Mouse (Mus musculus): ENCODE results near the gene Npas3. TPM values are rescaled to one million over a fixed set of nuclear protein-coding genes. Genes with fewer than 3 reads are reported as not detected.

Gene Npas3
- polyA plus RNA-seq, 1 experiment: 0.04 TPM

- WGBS: 93% methylated on average over 5 of the region's 5 CpGs
- no peak for DNase-seq
- Histone ChIP-seq H3K27me3 (ENCODE audit: control insufficient read depth, insufficient read depth, low read length) (no peaks in the 10 kb centered on the region), H3K4me3 (ENCODE audit: control insufficient read depth, insufficient read depth, low read length) (no peak overlapping the region), H3K36me3 (ENCODE audit: control insufficient read depth, insufficient read depth, low read length) (no peaks in the 10 kb centered on the region), H3K27ac (ENCODE audit: control insufficient read depth, insufficient read depth, low read length) (no peak overlapping the region), H3K4me1 (replicated peaks; ENCODE audit: control insufficient read depth, insufficient read depth, low read length) (no peaks in the 10 kb centered on the region)
- TF ChIP-seq CTCF (IDR thresholded peaks at IDR 0.05; ENCODE audit: borderline replicate concordance, control insufficient read depth, extremely low read depth, insufficient read depth, low read length, poor library complexity): no peak
- no peak for TF ChIP-seq POLR2A (IDR thresholded peaks at IDR 0.05; ENCODE audit: control insufficient read depth, extremely low read depth, insufficient read depth, low read length, poor library complexity)
Observed at GRCm38 (mm10) chr12:53876693-53877092, 628.2 kb downstream of the Npas3 start.

- WGBS: 96% methylated on average over 4 of the region's 4 CpGs
- no peak overlapping the region for H3K27ac ChIP-seq (ENCODE audit: control insufficient read depth, insufficient read depth, low read length)
- no peaks in the 10 kb centered on the region for H3K27me3 ChIP-seq (ENCODE audit: control insufficient read depth, insufficient read depth, low read length)
- no peak for DNase-seq
- H3K36me3 ChIP-seq (ENCODE audit: control insufficient read depth, insufficient read depth, low read length): no peaks in the 10 kb centered on the region
- H3K4me3 ChIP-seq (ENCODE audit: control insufficient read depth, insufficient read depth, low read length): no peak overlapping the region
- TF ChIP-seq CTCF (IDR thresholded peaks at IDR 0.05; ENCODE audit: borderline replicate concordance, control insufficient read depth, extremely low read depth, insufficient read depth, low read length, poor library complexity): no peak
- TF ChIP-seq POLR2A (IDR thresholded peaks at IDR 0.05; ENCODE audit: control insufficient read depth, extremely low read depth, insufficient read depth, low read length, poor library complexity): no peak
- no peaks in the 10 kb centered on the region for H3K4me1 ChIP-seq (replicated peaks; ENCODE audit: control insufficient read depth, insufficient read depth, low read length)
Observed at GRCm38 (mm10) chr12:53881684-53882083, 633.2 kb downstream of the Npas3 start.

DNA sequence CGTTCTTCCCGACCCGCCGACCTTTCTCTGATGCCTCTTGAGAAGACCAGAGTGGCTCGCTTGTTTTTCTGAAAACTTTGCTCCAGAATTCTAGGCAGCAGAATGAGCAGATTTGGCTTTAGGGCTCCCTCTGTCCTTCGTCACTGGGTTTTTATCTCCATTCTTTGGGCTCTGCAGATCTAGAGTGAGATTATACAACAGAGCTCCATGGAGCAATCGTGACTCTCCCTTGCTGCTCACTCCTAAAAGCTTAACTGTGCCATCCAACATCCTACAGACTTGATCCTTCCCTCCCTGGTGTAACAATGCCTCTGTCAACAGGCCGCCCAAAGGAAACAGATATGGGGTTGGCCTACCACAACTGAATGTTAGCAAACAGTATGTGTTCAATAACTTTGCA is 634.4 kb downstream of the Npas3 start:
- Histone ChIP-seq H3K4me1 (replicated peaks; ENCODE audit: control insufficient read depth, insufficient read depth, low read length) (no peaks in the 10 kb centered on the region), H3K27ac (ENCODE audit: control insufficient read depth, insufficient read depth, low read length) (no peak overlapping the region), H3K36me3 (ENCODE audit: control insufficient read depth, insufficient read depth, low read length) (no peaks in the 10 kb centered on the region), H3K4me3 (ENCODE audit: control insufficient read depth, insufficient read depth, low read length) (no peak overlapping the region), H3K27me3 (ENCODE audit: control insufficient read depth, insufficient read depth, low read length) (no peaks in the 10 kb centered on the region)
- no peak for TF ChIP-seq CTCF (IDR thresholded peaks at IDR 0.05; ENCODE audit: borderline replicate concordance, control insufficient read depth, extremely low read depth, insufficient read depth, low read length, poor library complexity)
- no peak for TF ChIP-seq POLR2A (IDR thresholded peaks at IDR 0.05; ENCODE audit: control insufficient read depth, extremely low read depth, insufficient read depth, low read length, poor library complexity)
- 90% methylated on average over 8 of the region's 8 CpGs for WGBS
- DNase-seq: no peak

- H3K36me3 ChIP-seq (ENCODE audit: control insufficient read depth, insufficient read depth, low read length): no peaks in the 10 kb centered on the region
- no peaks in the 10 kb centered on the region for H3K4me1 ChIP-seq (replicated peaks; ENCODE audit: control insufficient read depth, insufficient read depth, low read length)
- 78% methylated on average over 4 of the region's 4 CpGs for WGBS
- no peak overlapping the region for H3K4me3 ChIP-seq (ENCODE audit: control insufficient read depth, insufficient read depth, low read length)
- H3K27ac ChIP-seq (ENCODE audit: control insufficient read depth, insufficient read depth, low read length): no peak overlapping the region
- no peak for TF ChIP-seq CTCF (IDR thresholded peaks at IDR 0.05; ENCODE audit: borderline replicate concordance, control insufficient read depth, extremely low read depth, insufficient read depth, low read length, poor library complexity)
- no peak for TF ChIP-seq POLR2A (IDR thresholded peaks at IDR 0.05; ENCODE audit: control insufficient read depth, extremely low read depth, insufficient read depth, low read length, poor library complexity)
- H3K27me3 ChIP-seq (ENCODE audit: control insufficient read depth, insufficient read depth, low read length): no peaks in the 10 kb centered on the region
- DNase-seq: no peak
Observed at GRCm38 (mm10) chr12:53888624-53889023, 640.1 kb downstream of the Npas3 start.

DNA sequence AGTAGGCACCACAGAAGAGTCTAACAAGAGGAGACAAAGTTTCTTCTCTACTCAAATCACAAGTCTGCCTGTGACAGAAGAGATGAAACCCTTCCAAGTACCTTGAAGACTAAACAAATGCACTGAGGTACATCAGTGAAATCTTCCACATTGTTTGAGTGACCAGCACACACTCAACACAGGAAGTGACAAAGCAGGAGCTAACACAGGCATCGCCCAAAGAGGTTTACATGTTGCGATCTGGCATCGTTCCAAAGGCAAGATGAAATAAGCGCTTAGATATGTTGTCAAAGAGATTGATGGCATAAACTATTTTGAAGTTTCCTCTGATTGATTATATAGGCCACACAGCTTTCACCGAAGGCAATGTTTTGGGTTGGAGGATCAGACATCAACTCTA is 647.4 kb downstream of the Npas3 start:
- no peak overlapping the region for H3K4me3 ChIP-seq (ENCODE audit: control insufficient read depth, insufficient read depth, low read length)
- H3K4me1 ChIP-seq (replicated peaks; ENCODE audit: control insufficient read depth, insufficient read depth, low read length): no peaks in the 10 kb centered on the region
- H3K27ac ChIP-seq (ENCODE audit: control insufficient read depth, insufficient read depth, low read length): no peak overlapping the region
- DNase-seq: no peak
- WGBS: 93% methylated on average over 5 of the region's 5 CpGs
- H3K36me3 ChIP-seq (ENCODE audit: control insufficient read depth, insufficient read depth, low read length): no peaks in the 10 kb centered on the region
- no peaks in the 10 kb centered on the region for H3K27me3 ChIP-seq (ENCODE audit: control insufficient read depth, insufficient read depth, low read length)
- no peak for TF ChIP-seq POLR2A (IDR thresholded peaks at IDR 0.05; ENCODE audit: control insufficient read depth, extremely low read depth, insufficient read depth, low read length, poor library complexity)

DNA sequence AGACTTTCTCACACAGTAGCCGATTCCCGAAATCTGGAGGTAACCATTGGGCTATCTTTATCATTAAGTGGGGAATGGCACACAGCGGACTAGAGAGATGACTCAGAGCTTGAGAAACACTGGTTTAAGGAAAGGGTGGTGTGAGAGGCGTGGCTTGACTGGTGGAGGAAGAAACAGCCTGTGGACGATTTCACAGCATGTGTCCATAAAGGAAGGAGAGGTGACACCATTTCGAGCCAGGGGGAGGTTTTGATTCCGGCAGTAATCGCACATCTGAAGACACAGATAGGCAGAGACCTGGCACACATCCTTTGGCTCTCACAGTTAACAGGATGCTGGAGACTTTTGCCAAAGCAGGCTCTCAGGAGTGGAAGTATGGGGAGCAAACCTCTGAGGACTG is 660.3 kb downstream of the Npas3 start:
- H3K36me3 ChIP-seq (ENCODE audit: control insufficient read depth, insufficient read depth, low read length): no peaks in the 10 kb centered on the region
- H3K27me3 ChIP-seq (ENCODE audit: control insufficient read depth, insufficient read depth, low read length): no peaks in the 10 kb centered on the region
- no peak overlapping the region for H3K4me3 ChIP-seq (ENCODE audit: control insufficient read depth, insufficient read depth, low read length)
- TF ChIP-seq CTCF (IDR thresholded peaks at IDR 0.05; ENCODE audit: borderline replicate concordance, control insufficient read depth, extremely low read depth, insufficient read depth, low read length, poor library complexity) (no peak), POLR2A (IDR thresholded peaks at IDR 0.05; ENCODE audit: control insufficient read depth, extremely low read depth, insufficient read depth, low read length, poor library complexity) (no peak)
- H3K27ac ChIP-seq (ENCODE audit: control insufficient read depth, insufficient read depth, low read length): no peak overlapping the region
- H3K4me1 ChIP-seq (replicated peaks; ENCODE audit: control insufficient read depth, insufficient read depth, low read length): no peaks in the 10 kb centered on the region
- DNase-seq: no peak
- 77% methylated on average over 8 of the region's 8 CpGs for WGBS

- Histone ChIP-seq H3K4me1 (replicated peaks; ENCODE audit: control insufficient read depth, insufficient read depth, low read length) (no peaks in the 10 kb centered on the region), H3K27ac (ENCODE audit: control insufficient read depth, insufficient read depth, low read length) (no peak overlapping the region)
- 89% methylated on average over 2 of the region's 2 CpGs for WGBS
Observed at GRCm38 (mm10) chr12:53910192-53910591, 661.7 kb downstream of the Npas3 start.

More at GRCm38 (mm10) chr12:53910192-53910591, 661.7 kb downstream of the Npas3 start:
- no peaks in the 10 kb centered on the region for H3K27me3 ChIP-seq (ENCODE audit: control insufficient read depth, insufficient read depth, low read length)
- DNase-seq: no peak
- TF ChIP-seq CTCF (IDR thresholded peaks at IDR 0.05; ENCODE audit: borderline replicate concordance, control insufficient read depth, extremely low read depth, insufficient read depth, low read length, poor library complexity): no peak
- H3K4me3 ChIP-seq (ENCODE audit: control insufficient read depth, insufficient read depth, low read length): no peak overlapping the region
- H3K36me3 ChIP-seq (ENCODE audit: control insufficient read depth, insufficient read depth, low read length): no peaks in the 10 kb centered on the region
